Mouse (Mus musculus) myocyte (in vitro differentiated cells): ENCODE results near the gene Padi2. TPM values are rescaled to one million over a fixed set of nuclear protein-coding genes. Genes with fewer than 3 reads are reported as not detected.
A peak's percentile ranks its signal among the peaks of the same experiment; 100 is the strongest.

Source experiments
- H3K27me3 ChIP-seq: one replicate; pipeline ENCODE4 v1.6.1; 2011; ENCODE audit not compliant: control insufficient read depth, insufficient read depth, insufficient read length
- H3K36me3 ChIP-seq: one replicate; pipeline ENCODE4 v1.6.1; 2011; ENCODE audit not compliant: control insufficient read depth, insufficient read depth
- H3K4me2 ChIP-seq: one replicate; pipeline ENCODE4 v1.6.1; 2011; ENCODE audit warnings: low read depth, control low read depth
- H3K4me3 ChIP-seq: one replicate; pipeline ENCODE4 v1.5.1; 2011; ENCODE audit warnings: mild to moderate bottlenecking, control low read depth, moderate library complexity
- H3K79me2 ChIP-seq: one replicate; pipeline ENCODE4 v1.6.1; 2011; ENCODE audit not compliant: control insufficient read depth, insufficient read depth
- H3ac ChIP-seq: one replicate; pipeline ENCODE4 v1.6.1; 2011; ENCODE audit not compliant: control insufficient read depth, insufficient read length
- CEBPB ChIP-seq: IDR thresholded peaks from 2 replicates; pipeline ENCODE4 v1.6.1; 2011; ENCODE audit warnings: mild to moderate bottlenecking, moderate library complexity; ENCODE audit not compliant: poor library complexity, insufficient read depth, severe bottlenecking
- E2F4 ChIP-seq: IDR thresholded peaks from one replicate; pipeline ENCODE4 v1.6.1; 2011; ENCODE audit warnings: mild to moderate bottlenecking, control low read depth, moderate library complexity; ENCODE audit not compliant: insufficient read depth
- MAX ChIP-seq: IDR thresholded peaks from one replicate; pipeline ENCODE4 v1.6.1; 2011; ENCODE audit warnings: low read depth, mild to moderate bottlenecking, control low read depth
- MYOD1 ChIP-seq, 3 experiments: IDR thresholded peaks; one replicate each; pipeline ENCODE4 v1.6.1; 2011; ENCODE audit warnings: control low read depth in 2 of 3, low read depth in 2 of 3, mild to moderate bottlenecking in 2 of 3, moderate library complexity in 1 of 3; ENCODE audit not compliant: insufficient read length in 2 of 3, control insufficient read depth in 1 of 3
- MYOG ChIP-seq, 3 experiments: IDR thresholded peaks; one replicate each; pipeline ENCODE4 v1.6.1; 2011; ENCODE audit warnings: control low read depth in 2 of 3, low read depth in 2 of 3, mild to moderate bottlenecking in 2 of 3; ENCODE audit not compliant: insufficient read length in 2 of 3, control insufficient read depth in 1 of 3, insufficient read depth in 1 of 3
- POLR2A ChIP-seq: IDR thresholded peaks from one replicate; pipeline ENCODE4 v1.6.1; 2011; ENCODE audit warnings: low read depth, mild to moderate bottlenecking, control low read depth, moderate library complexity; ENCODE audit not compliant: insufficient read length
- POLR2AphosphoS2 ChIP-seq: IDR thresholded peaks from one replicate; pipeline ENCODE4 v1.6.1; 2011; ENCODE audit warnings: low read depth, control low read depth; ENCODE audit not compliant: insufficient read length
- REST ChIP-seq: IDR thresholded peaks from one replicate; pipeline ENCODE4 v1.6.1; 2011; ENCODE audit warnings: mild to moderate bottlenecking, control low read depth, moderate library complexity; ENCODE audit not compliant: insufficient read depth, insufficient read length
- SRF ChIP-seq: IDR thresholded peaks from one replicate; pipeline ENCODE4 v1.6.1; 2011; ENCODE audit warnings: low read depth; ENCODE audit not compliant: control insufficient read depth, insufficient read length
- TCF12 ChIP-seq: IDR thresholded peaks from one replicate; pipeline ENCODE4 v1.6.1; 2011; ENCODE audit warnings: mild to moderate bottlenecking, control low read depth; ENCODE audit not compliant: poor library complexity, insufficient read depth, severe bottlenecking
- TCF3 ChIP-seq: IDR thresholded peaks from one replicate; pipeline ENCODE4 v1.6.1; 2011; ENCODE audit warnings: low read depth, control low read depth; ENCODE audit not compliant: insufficient read length
- USF1 ChIP-seq: IDR thresholded peaks from one replicate; pipeline ENCODE4 v1.6.1; 2011; ENCODE audit warnings: low read depth, mild to moderate bottlenecking, control low read depth, moderate library complexity
- polyA plus RNA-seq: library from polyadenylated mRNA; unstranded; fragments of >200 nt; fragmentation: generic; extraction: Trizol; gene quantifications from one replicate; pipeline ENCODE4 v1.2.1, GENCODE M21; 2012; ENCODE audit warnings: missing spikeins

Padi2 gene
- polyA plus RNA-seq, 1 experiment: 20.7 TPM

DNA sequence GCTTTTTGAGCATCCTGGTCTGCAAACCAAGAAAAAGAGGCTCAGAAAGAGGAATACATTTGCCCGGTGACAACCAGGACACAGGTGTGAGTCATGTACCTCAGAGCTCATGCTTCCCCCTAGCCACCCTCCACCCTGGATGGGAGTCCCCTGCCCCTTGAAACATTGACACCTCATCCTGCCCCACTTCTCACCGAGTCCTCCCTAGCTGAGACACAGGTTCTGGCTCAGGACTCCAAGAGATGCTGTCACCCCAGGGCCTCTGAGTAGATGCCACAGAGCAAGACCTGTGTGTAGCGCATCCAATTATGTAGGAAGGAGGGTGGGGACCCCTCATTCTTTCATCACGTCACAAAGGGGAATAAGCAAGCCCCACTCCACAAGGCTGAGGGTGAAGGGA, 3.4 kb downstream of the Padi2 start:
- H3K4me3 ChIP-seq: no peak overlapping the region
- no peaks in the 10 kb centered on the region for H3K36me3 ChIP-seq
- no peak for TF ChIP-seq TCF3
- no peak for TF ChIP-seq POLR2AphosphoS2
- no peak for TF ChIP-seq TCF12
- no peak for TF ChIP-seq MYOG (IDR thresholded peaks at IDR 0.05; ENCODE audit: control insufficient read depth in 1 of 3, insufficient read depth in 1 of 3, insufficient read length in 2 of 3, low read depth in 2 of 3)
- no peak for TF ChIP-seq CEBPB
- TF ChIP-seq USF1: no peak
- TF ChIP-seq SRF: no peak
- no peak for TF ChIP-seq MYOD1 (IDR thresholded peaks at IDR 0.05; ENCODE audit: control insufficient read depth in 1 of 3, insufficient read length in 2 of 3, low read depth in 2 of 3)
- no peak for TF ChIP-seq REST
- no peak for TF ChIP-seq POLR2A
- TF ChIP-seq E2F4: no peak
- TF ChIP-seq MAX: no peak
- peaks cover 16% of the 10 kb centered on the region for H3K27me3 ChIP-seq
- no peak overlapping the region for H3ac ChIP-seq
- no peaks in the 10 kb centered on the region for H3K79me2 ChIP-seq
- H3K4me2 ChIP-seq: no peak overlapping the region

DNA sequence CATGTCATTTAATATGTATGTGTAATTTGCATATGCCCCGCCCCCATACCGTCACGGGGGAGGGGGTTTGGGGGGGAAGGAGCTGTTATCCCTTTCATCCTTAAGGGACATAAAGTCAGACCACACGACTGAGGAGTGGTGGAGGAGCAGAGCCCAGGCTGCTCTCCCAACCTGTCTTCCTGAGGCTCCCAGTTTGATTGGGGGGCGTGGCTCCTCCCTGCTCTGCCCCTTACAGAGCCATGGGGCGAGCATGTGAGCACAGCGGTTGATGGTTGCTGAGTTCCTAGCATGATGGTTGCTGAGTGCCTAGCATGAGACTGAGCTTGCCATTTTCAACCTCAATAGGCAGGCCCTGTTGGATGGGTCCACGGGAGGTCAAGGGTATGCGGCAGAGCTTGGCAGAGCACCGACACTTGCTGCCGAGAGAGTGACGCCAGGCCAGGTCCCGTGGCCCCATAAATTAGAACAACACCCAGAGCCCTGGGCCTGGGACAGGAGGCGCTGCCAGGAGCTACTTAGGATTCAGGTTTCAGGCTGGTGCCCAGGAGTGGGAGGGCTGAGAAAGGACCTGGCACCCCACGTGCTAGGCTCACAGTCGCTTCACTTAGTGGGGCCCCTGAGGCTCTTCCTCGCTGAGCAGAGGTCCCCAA, 4.6 kb downstream of the Padi2 start:
- peak overlapping the region; percentile 24 for H3K4me2 ChIP-seq
- H3K36me3 ChIP-seq: no peaks in the 10 kb centered on the region
- no peak for TF ChIP-seq USF1
- no peaks in the 10 kb centered on the region for H3K79me2 ChIP-seq
- peaks cover 16% of the 10 kb centered on the region for H3K27me3 ChIP-seq
- H3ac ChIP-seq: no peak overlapping the region
- H3K4me3 ChIP-seq: no peak overlapping the region

DNA sequence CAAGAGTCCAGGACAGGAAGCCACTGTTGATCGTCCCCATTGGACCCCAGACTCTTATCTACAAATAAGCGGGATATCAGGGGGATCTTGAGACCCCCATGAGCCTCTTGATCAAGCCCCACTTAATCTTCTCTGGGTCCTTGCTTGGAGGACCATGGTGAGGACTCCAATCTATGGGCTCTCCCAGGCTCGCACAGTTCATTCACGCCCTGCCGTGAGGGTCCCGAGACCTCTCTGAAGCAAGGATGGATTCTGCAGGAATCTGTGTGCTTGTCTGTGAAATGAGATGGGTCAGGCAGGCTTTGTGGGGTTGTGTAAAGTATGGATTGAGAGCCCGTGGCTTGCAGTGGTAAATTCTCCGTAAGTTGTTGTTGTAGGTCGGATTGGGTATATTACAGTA, 5.3 kb downstream of the Padi2 start:
- Histone ChIP-seq H3K27me3 (peaks cover 16% of the 10 kb centered on the region), H3ac (no peak overlapping the region), H3K4me3 (no peak overlapping the region), H3K79me2 (no peaks in the 10 kb centered on the region), H3K4me2 (no peak overlapping the region), H3K36me3 (no peaks in the 10 kb centered on the region)
- TF ChIP-seq REST (no peak), USF1 (no peak), CEBPB (no peak), MYOG (IDR thresholded peaks at IDR 0.05; ENCODE audit: control insufficient read depth in 1 of 3, insufficient read depth in 1 of 3, insufficient read length in 2 of 3, low read depth in 2 of 3) (no peak), MAX (no peak), E2F4 (no peak), TCF3 (no peak), SRF (no peak), MYOD1 (IDR thresholded peaks at IDR 0.05; ENCODE audit: control insufficient read depth in 1 of 3, insufficient read length in 2 of 3, low read depth in 2 of 3) (no peak)

DNA sequence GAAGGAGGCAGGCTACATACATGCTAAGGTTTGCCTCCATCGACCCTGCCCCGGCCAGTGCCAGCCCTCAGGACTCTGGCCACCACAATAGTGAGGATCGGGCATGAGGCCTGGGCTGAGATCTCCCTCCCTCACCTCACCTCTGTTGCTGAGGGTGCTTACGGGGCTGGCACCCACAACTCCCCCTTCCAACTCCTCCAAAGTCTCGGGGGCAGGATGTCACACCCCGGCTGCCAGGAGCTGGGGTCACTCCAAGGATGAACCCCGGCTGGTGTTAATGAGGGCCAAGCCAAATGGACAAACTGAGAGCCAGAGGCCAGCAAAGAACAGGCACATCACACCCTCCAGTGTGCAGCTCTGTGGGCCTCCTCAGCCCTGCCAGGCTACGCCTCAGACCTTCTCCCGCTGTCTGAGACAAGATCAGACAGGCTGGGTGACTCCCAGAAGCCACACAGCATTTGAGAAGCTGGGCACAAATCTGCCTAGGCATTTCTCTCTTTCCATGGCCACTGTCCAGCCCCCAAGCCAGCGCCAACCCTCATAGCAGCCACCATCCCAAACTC, 6.2 kb downstream of the Padi2 start:
- H3K27me3 ChIP-seq: peaks cover 18% of the 10 kb centered on the region
- H3ac ChIP-seq: no peak overlapping the region
- no peak overlapping the region for H3K4me3 ChIP-seq
- H3K79me2 ChIP-seq: no peaks in the 10 kb centered on the region
- no peak for TF ChIP-seq TCF3
- H3K36me3 ChIP-seq: no peaks in the 10 kb centered on the region
- no peak overlapping the region for H3K4me2 ChIP-seq

DNA sequence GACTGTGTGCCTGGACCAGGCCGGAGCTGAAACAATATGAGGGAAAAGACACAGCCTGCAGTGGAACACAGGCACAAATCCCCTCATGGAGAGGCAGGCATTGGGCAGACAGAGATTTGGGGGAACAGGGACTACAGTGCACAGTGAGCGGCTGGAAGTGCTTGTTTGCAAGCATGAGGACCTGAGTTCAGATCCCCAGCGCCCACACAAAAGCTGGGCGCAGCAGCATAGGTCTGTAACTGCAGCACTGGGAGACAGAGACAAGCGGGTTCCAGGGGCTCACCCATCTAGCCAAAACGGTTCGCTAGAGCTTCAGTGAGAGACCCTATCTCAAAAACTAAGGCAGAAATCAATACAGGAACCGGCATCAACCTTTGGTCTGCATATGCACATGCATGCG, 7.4 kb downstream of the Padi2 start:
- Histone ChIP-seq H3K36me3 (no peaks in the 10 kb centered on the region), H3K27me3 (peaks cover 23% of the 10 kb centered on the region), H3K79me2 (no peaks in the 10 kb centered on the region), H3K4me3 (no peak overlapping the region), H3K4me2 (no peak overlapping the region), H3ac (no peak overlapping the region)
- TF ChIP-seq TCF12 (no peak), SRF (no peak), REST (no peak), E2F4 (no peak)
